Mouse (Mus musculus) left cerebral cortex, adult 18-20 months (tissue): Measurements from ENCODE around the gene Plch2. TPM values are rescaled to one million over a fixed set of nuclear protein-coding genes. Genes with fewer than 3 reads are reported as not detected.

ENCODE experiments used
- DNase-seq, 2 experiments: peaks; one replicate each; pipeline ENCODE4 v3.0.0; 2021 to 2022; ENCODE audit warnings: low spot score in 2 of 2, mixed read lengths in 1 of 2
- total RNA-seq, 2 experiments: library from RNA; stranded (reverse); gene quantifications; 2 replicates each; pipeline ENCODE4 v1.2.3; 2021

Gene Plch2
- total RNA-seq, 2 experiments from 2014 or later = 69.2 to 88.5 TPM

DNA sequence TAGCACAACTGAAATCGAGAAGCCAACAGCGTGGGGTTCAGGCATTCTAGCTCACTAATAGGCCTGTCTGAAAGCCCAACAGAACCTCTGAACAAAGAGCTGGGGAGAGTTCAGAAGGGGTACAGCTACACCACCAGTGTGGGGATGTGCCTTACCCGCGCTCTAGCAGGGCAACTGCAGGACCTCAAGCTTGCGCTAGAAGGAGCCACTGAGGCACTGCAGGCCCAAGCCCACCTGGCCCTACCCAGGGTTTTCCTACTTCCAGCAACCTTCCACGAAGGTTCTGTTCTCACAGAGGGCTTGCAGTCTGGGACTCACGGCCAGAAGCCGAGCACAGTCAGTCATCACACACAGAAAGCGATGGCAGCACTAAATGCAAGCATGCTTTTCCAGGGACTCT, 18.6 kb upstream of the Plch2 start:
- DNase-seq = no peak

DNA sequence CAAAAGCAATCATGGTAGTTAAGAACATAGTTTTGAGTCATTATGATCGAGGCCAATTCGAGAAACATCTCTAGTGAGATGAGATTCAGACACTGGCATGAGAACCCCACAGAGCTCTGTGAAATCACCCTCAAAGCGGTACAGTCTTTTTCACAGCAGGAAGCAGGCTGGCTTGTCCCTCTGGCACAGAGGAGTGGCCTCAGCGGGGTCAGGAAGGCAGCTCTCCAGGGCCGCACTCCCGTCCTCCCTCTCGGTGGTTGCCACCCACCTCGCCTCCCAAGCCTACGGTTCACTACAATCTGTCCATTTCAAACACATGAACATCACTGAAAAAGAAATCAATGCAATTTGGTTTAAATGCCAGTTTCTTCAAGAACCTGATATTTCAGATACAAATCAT, 17.8 kb upstream of the Plch2 start:
- no peak for DNase-seq

DNA sequence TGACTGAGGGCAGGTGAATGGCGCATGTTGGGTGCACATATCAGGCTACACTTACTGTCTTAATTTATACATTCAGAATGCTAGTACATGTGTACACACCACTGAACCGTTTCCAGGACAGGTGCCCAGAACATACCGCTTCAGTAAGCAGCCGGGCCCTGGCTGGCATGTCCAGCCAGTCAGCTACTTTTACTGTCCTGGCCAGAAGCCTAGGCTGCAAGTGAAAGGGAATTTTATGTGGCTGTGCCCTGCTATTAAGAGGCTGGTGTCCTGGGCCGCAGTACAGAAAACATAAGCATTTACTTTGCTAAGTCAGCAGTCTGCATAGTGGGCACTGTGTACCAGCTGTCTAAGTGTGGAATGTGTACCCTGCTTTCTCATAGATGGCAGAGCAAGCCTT, 14.3 kb upstream of the Plch2 start:
- no peak for DNase-seq

DNA sequence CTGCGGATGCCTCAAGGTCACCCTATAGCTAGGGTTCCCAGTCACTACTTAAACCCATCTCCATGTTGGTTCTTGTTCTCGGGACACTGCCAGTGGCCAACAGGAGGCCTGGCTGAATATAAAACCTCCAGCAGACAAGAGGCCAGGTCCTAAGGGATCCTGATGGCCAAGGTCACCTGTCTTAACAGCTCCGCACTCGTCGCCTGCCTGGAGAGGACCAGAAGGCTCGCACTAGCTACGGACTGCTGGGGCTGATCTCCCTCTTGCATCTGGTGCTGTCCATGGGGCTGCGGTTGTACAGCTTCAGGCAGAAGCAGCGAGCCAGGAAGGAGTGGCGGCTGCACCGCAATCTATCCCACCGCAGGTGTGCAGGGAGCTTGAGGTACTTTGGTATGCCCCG, 13.6 kb upstream of the Plch2 start:
- DNase-seq = no peak

DNA sequence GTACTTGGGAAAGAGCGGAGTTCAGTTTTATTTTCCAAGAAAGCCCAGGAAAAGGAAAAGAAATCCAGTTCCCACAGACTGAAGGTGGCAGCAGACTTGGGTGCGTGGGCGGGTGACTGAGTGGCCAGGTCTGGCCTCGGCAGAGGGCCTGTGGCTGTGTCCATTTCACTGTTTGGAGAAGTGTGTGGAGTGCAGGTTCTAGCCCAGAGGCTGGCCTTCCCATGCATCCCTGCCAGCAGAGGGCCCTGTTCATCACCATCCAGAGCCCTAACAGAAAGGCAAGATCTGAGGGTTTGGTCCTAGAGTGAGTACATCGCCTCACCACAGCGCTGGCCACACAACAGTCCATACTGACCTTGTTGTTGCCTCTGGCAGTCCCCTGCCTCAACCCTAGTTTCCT, 12.6 kb upstream of the Plch2 start:
- peak; percentile 39 to 49 for DNase-seq

DNA sequence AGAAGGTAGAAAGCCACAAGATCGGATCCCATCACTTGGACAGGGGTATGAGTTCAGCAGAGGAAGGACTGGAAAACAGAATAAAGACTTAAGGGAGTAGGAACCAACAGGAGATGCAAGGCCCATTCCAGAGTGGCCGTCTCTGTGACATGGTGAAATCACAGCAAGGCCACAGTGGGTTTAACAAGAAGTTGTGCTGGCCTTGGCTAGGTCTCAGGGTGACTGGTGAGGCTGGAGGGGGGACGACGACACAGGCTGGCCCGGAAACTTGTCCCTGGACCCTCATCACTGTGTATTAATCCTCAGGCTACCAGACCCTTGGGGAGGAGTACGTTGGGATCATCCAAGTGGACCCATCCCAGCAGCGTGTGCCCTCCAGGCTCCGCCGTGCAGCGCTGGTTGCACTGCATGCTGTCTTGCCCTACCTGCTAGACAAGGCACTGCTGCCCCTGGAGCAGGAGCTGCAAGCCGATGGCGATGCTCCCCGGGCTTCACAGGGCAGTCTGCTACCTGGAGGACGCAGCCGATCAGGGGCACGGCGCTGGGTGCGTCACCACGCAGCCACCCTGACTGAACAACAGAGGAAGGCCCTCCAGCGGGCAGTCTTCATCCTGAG, 11.9 kb upstream of the Plch2 start:
- DNase-seq = no peak

DNA sequence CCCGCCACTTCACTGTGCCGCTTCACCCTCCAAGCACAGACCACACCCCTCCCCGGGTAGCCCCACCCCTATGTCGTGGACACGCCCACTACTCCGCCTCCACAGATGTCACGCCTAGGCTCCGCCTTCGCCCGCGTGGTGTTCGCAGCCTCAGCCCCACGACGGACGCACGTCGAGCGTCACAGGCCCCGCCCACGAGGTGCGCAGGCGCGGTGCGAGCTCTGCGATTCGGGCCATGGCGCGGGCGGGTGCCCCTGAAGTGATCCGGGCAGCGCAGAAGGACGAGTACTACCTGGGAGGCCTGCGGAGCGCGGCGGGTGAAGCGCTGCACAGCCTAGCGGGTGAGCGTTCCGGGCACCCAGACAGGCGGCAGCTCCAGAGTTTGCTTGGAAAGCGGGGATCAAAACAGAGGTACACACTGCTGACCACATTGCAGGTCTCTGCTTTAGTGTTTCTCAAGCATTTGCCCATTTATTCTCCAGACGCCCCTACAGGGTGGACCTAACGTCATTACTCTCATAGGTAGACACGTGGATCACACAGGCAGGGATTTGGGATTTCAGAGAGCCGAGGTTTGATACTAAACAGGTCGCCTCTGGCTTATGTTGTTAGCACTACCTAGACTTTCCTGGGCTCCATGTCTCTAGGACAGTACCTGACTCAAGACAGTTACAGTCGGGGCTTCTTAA, 10.4 kb upstream of the Plch2 start, which contains the start of gene Pex10:
TSS of gene Pex10 (plus strand) at position 183 of the 689 bp plus-strand sequence.
- peak; percentile 96 to 97 for DNase-seq

DNA sequence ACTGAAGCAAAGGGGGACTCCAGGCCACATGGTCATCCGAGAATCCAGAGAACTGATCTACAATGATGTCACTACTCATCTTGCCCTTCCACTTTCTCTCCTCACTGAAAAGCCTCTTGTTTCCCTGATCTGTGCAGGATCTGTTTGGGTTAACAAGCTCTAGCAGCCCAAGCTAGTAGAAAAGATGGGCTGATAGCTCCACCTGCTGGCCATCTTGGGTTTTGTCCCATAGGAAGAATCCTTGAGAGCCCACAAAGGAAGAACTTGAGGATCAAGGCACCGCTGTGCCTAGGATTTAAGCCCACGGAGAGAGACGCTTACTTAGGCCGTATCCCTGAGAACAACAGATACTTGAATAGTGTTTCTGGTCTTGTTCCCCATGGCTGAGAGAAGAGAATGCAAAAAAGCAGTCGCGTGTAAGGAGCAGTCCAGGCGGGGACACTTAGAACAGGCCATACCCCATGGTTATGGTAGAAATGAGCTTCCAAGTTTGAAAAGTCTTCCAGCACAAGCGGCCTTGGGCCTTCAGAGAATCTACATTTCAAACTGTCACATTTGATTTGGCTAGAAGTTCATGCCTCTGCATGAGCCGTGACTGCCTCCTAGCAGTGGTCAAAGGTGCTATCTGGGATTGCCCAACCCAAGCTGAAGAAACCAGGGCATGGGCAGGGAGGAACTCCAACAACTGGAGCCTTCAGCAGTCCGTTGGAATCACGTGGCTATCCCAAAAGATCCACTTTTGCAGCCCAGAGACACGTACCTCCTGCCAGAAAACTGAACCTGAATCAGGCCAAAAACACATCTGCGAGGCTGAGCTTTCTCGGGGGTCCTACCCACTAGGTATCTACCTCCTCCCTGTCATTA, 9.6 kb upstream of the Plch2 start:
- peak; percentile 86 to 94 for DNase-seq

DNA sequence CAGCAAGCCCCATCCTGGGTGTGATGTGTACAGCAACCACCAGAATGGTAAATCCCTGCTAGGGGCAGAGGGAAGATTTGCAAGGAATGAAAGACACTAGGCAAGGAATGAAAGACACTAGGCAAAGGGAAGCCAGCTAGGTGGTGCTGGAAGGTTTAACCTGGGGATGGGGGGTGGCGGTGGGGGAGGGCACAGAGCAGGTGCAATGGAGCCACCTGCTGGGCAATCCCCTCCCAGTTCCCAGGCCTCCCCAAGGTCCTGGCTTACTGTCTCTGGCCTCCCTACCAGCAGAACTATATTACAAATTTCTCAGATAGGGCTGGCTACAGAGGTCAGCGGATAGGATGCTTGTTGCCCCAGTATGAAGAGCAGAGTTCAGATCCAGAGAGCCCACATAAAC, 7.9 kb upstream of the Plch2 start:
- DNase-seq = no peak

DNA sequence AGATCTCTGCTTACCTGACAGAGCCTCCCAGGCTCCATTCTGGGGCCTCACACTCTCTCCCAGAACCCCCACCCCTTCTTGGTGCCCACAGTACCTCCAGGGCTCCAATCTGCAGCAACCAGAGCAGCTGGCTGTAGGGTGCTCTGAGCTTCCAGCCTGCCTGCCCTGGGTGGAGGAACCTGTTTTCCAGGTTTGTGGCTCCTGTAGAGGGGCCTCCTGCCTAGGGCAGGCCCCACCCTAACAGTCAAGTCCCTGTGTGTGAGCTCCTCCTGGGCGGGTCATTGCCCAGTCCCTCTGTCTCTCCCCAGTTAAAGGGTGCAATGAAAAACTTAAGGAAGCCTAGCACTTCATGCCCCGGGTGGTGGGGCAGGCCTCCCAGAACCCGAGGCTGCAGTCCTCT, 7.3 kb upstream of the Plch2 start:
- no peak for DNase-seq

DNA sequence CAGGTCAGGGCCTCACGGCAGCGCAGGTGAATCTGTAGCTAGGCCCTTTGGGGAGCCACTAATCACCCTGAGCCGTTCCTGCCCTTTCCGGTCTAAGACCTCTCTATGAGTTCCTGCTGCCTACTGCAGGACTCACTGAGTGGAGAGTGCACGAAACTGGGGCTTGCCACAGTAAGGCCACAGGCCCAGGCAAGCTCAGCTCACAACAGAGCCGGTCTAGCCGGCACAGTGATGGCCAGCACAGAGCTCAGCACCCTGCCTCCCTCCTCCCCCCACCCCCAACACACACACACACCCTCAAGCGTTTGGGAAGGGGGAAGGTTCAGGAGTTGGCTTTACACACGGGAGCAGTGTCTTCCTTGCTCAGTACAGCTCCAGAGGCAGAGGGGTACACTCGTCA, 1.7 kb upstream of the Plch2 start:
- no peak for DNase-seq

DNA sequence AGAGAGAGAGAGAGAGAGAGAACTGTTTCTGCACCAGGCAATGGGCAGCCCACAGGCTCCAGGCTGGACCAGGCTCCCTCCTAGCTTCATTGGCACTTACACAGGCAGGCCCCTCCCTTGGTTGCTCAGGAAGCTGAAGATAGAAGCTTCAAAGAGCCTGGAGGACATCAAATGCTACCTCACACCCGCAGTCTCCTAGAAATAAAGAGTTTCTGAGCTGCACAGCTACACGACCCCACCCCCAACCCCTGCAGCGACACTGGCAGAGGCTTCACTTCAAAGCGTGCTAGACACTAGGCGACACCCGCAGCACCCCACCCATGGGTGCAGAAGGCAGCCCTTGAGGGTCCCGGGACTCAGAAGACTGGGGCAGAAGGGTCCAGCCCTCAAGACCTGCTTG, 6.5 kb downstream of the Plch2 start:
- DNase-seq = no peak

DNA sequence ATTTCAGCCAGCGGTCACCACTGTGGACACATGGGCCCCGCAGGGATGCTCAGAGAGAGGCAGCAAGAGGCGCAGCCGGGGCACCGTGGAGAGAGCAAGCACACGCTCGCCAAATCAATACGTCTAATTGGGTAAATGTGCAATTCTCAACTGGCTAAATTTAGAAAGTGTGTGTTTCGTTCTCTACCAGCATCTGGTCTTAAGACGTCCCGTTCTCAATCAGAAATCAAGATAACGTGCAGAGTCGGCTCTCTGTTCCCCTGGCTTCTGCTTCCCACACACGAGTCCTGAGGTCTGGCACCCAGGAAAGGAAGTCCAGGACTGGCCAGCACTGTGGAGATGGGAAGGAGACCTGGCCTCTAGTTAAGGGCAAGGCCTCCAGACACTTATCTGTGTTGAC, 9.9 kb downstream of the Plch2 start:
- DNase-seq = no peak

DNA sequence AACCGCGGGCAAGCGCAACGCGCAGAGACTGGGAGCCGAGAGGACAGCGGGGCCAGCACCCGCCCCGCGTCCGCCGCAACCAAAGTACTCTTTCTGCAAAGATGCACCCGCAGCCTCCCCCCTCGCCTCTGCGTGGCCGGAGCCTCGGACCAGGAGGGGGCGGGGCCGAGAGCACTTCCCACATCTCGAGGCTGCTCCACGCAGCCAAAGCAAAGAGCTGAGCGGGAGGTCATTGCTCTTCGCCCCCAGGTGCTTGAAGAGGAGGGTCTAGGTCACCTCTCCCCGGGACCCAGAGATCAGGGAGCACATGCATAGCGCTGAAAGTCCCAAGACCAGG, 13.3 kb downstream of the Plch2 start:
- no peak for DNase-seq

DNA sequence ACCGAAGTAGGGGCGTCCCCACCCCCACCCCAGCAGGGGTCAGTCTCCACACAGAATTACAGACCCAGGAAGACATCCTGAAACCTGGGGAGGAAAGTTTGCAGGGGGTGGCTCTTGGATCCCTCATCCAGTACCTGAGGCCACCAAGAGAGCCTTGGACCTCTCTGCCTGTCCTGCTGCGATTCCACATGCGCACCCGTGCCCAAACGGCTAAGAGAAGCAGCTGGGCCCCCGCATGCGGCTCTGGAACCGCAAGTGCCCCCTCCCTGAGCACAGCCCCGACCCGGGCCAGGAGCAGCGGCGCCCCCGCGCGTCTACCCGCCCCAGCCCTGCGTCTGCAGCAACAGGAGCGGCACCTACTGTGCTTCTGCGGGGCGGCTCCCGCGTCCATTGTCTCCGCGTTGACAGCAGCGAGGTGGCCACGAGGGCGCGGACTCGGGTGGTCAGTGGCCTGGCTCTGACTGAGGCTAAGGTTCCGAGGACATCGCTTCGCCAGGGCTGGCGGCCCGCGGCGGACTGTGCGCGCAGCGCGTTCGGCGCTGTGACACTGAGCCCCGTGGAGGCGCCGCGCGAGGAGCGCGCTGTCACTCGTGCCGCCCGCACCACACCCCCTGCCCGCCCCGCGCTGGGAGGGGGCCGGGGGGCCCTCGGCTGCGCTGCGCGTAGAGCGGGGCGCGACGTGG, 13.8 kb downstream of the Plch2 start:
- DNase-seq = peak in 1 of 2 experiments; percentile 63

DNA sequence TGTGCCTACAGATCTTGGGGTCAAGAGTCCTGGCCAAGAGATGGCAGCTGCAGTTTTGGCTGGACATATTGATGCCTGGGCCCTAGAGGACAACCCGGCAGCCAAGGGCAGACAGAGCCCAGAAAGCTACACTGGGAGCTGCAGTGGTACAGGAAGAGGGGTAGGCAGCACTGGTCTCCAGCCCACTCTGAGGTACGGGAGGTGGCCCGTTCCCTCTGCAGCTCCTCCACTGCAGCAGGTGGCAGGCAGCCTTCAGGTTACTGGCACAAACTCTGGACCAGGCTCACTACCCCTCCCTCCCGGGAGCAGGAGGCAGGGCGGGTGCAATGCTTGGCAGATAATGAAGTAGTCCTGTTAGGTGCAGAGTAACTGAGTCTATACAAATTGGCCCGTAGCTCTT, 15.9 kb downstream of the Plch2 start:
- no peak for DNase-seq

DNA sequence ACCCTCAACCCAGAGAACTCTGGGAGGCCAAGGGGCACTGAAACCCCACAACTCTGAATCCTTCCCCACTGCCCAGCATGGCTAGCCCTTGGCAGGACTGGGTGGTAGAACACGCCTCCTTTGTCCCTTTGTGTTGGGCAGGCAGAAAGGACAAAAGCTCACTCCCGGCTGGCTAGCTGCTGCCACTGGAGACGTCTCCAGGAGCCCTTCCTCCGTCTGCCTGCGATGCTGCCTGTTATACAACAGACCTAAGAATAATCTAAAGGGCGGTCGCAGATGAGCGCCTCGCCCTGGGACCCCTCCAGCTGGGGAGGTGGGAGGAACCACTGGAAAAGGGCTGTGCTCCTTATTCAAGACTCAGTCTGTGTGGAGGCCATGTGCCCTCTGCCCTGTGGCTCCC, 16.4 kb downstream of the Plch2 start:
- peak; percentile 46 to 65 for DNase-seq

DNA sequence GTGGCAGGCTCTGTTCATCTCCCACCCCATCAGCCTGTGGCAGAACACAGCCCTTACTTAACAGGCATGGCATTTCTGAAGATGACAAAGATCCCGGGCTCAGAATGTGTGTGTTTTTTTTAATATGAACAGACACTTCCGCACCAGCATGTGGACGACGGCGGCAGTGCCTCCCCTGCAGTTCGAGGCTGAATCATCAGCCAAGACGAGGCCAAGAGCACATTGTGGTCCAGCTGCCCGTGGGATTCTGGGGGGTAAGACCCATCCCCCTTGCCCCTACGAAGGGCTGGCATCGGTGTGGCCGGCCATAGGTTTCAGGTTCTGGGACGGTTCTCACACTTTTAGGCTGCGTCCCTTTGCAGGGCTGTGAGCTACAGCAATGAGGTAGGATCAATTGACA, 21.8 kb downstream of the Plch2 start:
- DNase-seq = no peak

DNA sequence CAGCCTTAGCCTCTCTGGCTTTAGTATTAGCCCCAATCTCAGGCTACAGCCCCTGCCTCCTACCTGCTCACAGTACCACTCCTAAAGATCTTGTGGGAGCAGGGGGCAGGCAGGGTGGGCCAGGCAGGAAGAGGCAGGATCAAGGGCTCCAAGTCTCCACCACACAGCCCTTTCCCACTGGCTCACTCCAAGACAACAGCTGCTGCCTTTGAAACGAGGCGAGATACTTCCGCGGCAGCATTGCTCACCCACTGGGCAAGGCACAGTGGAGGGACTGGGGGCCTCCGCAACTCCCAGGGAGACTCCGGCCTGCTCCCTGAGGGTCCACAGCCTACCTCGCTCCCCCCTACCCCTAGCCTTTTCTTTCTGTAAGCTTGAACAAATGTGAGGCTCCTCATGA, 22.4 kb downstream of the Plch2 start:
- no peak for DNase-seq

DNA sequence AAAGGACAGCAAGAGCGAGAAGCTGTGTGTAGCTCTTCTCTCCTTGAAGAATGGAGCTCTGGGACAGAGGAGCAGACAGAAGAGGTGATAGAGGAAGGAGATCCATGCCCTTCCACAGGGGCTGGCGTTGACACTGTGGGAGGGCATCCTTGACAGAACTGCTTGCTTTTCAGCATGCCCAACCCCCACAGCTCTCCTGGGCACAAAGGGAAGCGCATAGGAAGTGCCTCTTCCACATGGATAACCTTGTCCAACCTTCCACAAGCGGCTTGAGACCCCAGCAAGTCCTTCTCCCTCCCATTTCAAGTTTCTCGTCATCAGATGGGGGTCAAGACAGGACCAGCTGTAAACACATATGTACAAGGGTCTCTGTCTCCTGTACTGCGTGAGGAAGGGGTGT, 23.5 kb downstream of the Plch2 start:
- DNase-seq = no peak

DNA sequence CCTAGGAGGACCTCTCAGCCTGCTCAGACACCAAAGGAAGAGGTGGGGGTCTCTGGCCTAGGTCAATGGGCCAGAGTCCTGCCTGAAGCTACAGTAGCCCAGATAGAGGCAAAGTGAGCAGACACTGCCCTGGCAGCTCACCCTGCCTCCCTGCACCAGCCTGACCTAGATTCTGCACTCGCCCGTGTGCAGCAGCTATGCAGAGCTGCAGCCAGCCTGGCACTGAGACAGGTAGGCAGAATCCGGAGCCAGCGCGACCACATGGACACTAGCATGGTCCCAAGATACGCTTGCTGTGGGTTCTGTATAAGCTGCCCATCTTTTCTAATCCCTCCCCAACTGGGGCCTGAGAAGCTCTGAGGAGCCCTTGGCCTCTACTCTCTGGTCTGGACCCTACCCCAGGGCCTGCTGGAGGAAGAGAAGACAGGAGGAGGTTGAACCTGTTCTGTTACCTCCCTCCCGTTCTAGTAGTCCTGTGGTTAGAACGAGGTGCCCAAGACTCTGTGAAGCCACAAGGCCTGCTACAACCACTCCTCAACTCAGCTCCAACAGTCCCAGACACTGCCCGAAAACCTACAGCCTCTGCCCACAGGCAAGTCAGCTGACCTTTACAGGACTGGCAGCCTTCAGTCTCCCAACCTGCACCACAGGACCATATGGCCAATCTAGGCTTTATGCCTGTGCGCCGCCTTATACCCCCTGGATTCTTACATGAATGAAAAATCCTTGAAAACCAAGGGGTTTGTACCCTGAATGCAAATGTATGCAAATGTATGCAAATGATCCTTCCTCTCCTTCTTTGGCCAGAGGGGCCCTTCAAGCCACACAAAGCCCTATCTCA, 32.2 kb downstream of the Plch2 start:
- no peak for DNase-seq
